Mouse (Mus musculus): ENCODE results near the gene Zbed3. TPM values are rescaled to one million over a fixed set of nuclear protein-coding genes. Genes with fewer than 3 reads are reported as not detected.

The Zbed3 gene
- 1 to 10 TPM in 1 of 2 experiments, under 1 TPM in 1; 0.62 to 1.1 TPM for polyA plus RNA-seq (2017; shearing (Covaris generic))

GRCm38 (mm10) chr13:95323400-95323799 is at the start of gene Zbed3:
Gene Zbed3, plus strand, starts transcription at chr13:95323612.
- no peak for ATAC-seq

GRCm38 (mm10) chr13:95278426-95279025 is 44.9 kb upstream of the Zbed3 start:
- no peak for ATAC-seq

- no peak for ATAC-seq
Measured at GRCm38 (mm10) chr13:95281740-95282673, 41.4 kb upstream of the Zbed3 start.

GRCm38 (mm10) chr13:95286989-95287388 is 36.4 kb upstream of the Zbed3 start:
- ATAC-seq = peak; percentile 53

- no peak for ATAC-seq
Measured at GRCm38 (mm10) chr13:95288027-95288426, 35.4 kb upstream of the Zbed3 start.

- no peak for ATAC-seq
Measured at GRCm38 (mm10) chr13:95291983-95292382, 31.4 kb upstream of the Zbed3 start.

GRCm38 (mm10) chr13:95299956-95300355 is 23.5 kb upstream of the Zbed3 start:
- ATAC-seq = no peak

GRCm38 (mm10) chr13:95306596-95306995 is 16.8 kb upstream of the Zbed3 start:
- ATAC-seq = no peak

GRCm38 (mm10) chr13:95307100-95307655 is 16.2 kb upstream of the Zbed3 start:
- no peak for ATAC-seq

- no peak for ATAC-seq
Measured at GRCm38 (mm10) chr13:95312016-95312415, 11.4 kb upstream of the Zbed3 start.

- no peak for ATAC-seq
Measured at GRCm38 (mm10) chr13:95319153-95319552, 4.3 kb upstream of the Zbed3 start.

GRCm38 (mm10) chr13:95320451-95320850 is 3.0 kb upstream of the Zbed3 start:
- no peak for ATAC-seq

GRCm38 (mm10) chr13:95323950-95324625 is 676 bp downstream of the Zbed3 start:
- peak; percentile 60 for ATAC-seq

- ATAC-seq = peak; percentile 37
Measured at GRCm38 (mm10) chr13:95324626-95325079, 1.2 kb downstream of the Zbed3 start.

GRCm38 (mm10) chr13:95325080-95325906 is 1.9 kb downstream of the Zbed3 start:
- ATAC-seq = peak; percentile 60

GRCm38 (mm10) chr13:95325907-95326550 is 2.6 kb downstream of the Zbed3 start:
- ATAC-seq = no peak

GRCm38 (mm10) chr13:95326611-95327344 is 3.4 kb downstream of the Zbed3 start:
- no peak for ATAC-seq

GRCm38 (mm10) chr13:95327345-95327741 is 3.9 kb downstream of the Zbed3 start:
- no peak for ATAC-seq

GRCm38 (mm10) chr13:95328767-95329166 is 5.4 kb downstream of the Zbed3 start:
- no peak for ATAC-seq

- no peak for ATAC-seq
Measured at GRCm38 (mm10) chr13:95330507-95330906, 7.1 kb downstream of the Zbed3 start.
